ENCODE assay signal across 19 mouse cellular contexts in genomic region chr12:54241976-54242375, GRCm38 (mm10).
"Had no signal": no experiment of that assay in that cellular context is flagged by ENCODE, and none has a peak within 500 bp of the region (broad histone marks: within the 10 kb centered on the region; RNA-seq: fewer than 3 reads in every experiment).

No protein-coding gene starts in this region.

- H3K27ac ChIP-seq: limb, embryonic 12.5 days; limb, embryonic 15.5 days; liver, embryonic 15.5 days; lung, embryonic 15.5 days; neural tube, embryonic 12.5 days; neural tube, embryonic 15.5 days had no signal

- H3K9ac ChIP-seq: limb, embryonic 12.5 days; limb, embryonic 15.5 days; liver, embryonic 15.5 days; lung, embryonic 15.5 days; neural tube, embryonic 12.5 days; neural tube, embryonic 15.5 days had no signal

- H3K4me2 ChIP-seq: limb, embryonic 12.5 days; limb, embryonic 15.5 days; liver, embryonic 11.5 days; liver, embryonic 15.5 days; lung, embryonic 15.5 days; midbrain, embryonic 11.5 days; neural tube, embryonic 12.5 days; neural tube, embryonic 15.5 days had no signal

- H3K36me3 ChIP-seq: limb, embryonic 12.5 days; limb, embryonic 15.5 days; liver, embryonic 15.5 days; lung, embryonic 15.5 days; neural tube, embryonic 12.5 days; neural tube, embryonic 15.5 days had no signal

- H3K4me1 ChIP-seq: limb, embryonic 12.5 days; limb, embryonic 15.5 days; liver, embryonic 15.5 days; lung, embryonic 15.5 days; neural tube, embryonic 12.5 days; neural tube, embryonic 15.5 days had no signal

- DNase-seq: kidney, adult 9 months; kidney, postnatal 14 days; kidney, postnatal 4 days; left cerebral cortex, postnatal 4 days; lung, adult 18-20 months; lung, postnatal 10 days; lung, postnatal 36 days; midbrain, embryonic 14.5 days; right cerebral cortex, postnatal 25 days; thymus, adult 18-20 months; thymus, postnatal 4 days had no signal

- H3K27me3 ChIP-seq: limb, embryonic 12.5 days; limb, embryonic 15.5 days; liver, embryonic 15.5 days; lung, embryonic 15.5 days; neural tube, embryonic 12.5 days; neural tube, embryonic 15.5 days had no signal

- H3K9me3 ChIP-seq: limb, embryonic 12.5 days; limb, embryonic 15.5 days; liver, embryonic 15.5 days; lung, embryonic 15.5 days; neural tube, embryonic 12.5 days; neural tube, embryonic 15.5 days had no signal

- H3K4me3 ChIP-seq: limb, embryonic 12.5 days; limb, embryonic 15.5 days; liver, embryonic 15.5 days; lung, embryonic 15.5 days; neural tube, embryonic 12.5 days; neural tube, embryonic 15.5 days had no signal
